ENCODE assay signal across 8 mouse cellular contexts in the genomic region with DNA sequence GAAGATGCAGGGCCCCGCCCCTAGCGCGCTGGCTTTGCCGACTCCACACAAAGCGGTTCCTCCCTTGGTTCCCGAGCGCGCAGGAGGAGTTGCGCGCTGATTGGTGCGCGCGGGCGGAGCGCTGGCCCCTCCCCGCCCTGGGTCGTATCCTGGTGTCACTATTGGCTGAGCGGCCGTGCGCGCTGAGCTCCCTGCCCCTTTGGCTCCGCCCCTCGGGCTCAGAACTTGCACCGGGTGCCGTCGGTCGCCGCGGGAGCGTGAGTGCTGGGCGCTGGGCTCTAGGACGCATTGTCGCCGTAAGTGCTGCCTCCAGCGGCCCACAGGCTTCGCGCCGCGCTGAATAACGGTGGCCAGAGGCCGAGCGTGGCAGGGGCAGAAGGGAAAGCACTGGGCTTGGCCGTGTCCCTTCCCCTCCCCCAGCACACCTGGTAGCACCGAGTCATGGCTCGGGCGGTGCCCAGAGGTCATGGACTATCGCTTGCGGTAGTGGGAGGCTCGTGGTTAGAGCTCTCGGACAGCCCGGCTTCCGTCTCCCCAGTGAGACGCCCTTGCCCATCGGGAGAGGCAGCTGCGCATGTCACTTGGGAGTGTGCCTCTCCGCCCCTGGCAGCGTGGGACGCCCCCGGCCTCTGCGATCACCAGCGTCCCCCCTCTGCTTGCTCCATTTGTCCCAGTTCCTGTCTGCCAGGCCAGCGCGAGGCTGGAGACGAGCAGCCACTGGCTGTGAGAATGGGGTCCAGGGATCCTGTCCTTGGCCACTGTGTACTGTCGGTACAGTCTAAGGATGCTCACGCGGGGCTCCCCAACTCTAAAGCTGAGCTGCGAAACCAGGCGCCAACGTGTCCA. TPM values are rescaled to one million over a fixed set of nuclear protein-coding genes. Genes with fewer than 3 reads are reported as not detected.
A peak's percentile ranks its signal among the peaks of the same experiment; 100 is the strongest.
DNase-seq lines count a peak whose midpoint lies in the region; ATAC-seq and TF ChIP-seq lines count a peak whose summit lies in the region.

A gene (plus strand): TSS at position 208 of the 846 bp plus-strand sequence.

- peak within 1 kb of the TSS; percentile 70 for H3K4me3 ChIP-seq in embryonic facial prominence, embryonic 13.5 days
- peak within 1 kb of the TSS; percentile 80 for H3K4me3 ChIP-seq in kidney, adult 2 months (ENCODE audit: insufficient read depth, low read depth, low read length)
- H3K4me3 ChIP-seq in limb, embryonic 12.5 days (replicated peaks) = peak within 1 kb of the TSS; percentile 68
- H3K4me3 ChIP-seq in midbrain, embryonic 15.5 days = peak within 1 kb of the TSS; percentile 91
- H3K4me3 ChIP-seq in spleen, adult 2 months (ENCODE audit: extremely low read depth, insufficient read depth, insufficient read length) = peak within 1 kb of the TSS; percentile 69

- ATAC-seq in embryonic facial prominence, embryonic 13.5 days (ENCODE audit: insufficient number of reproducible peaks, insufficient read depth, low FRiP score, low TSS enrichment, low read depth) = peak; percentile 97
- peak; percentile 97 for ATAC-seq in limb, embryonic 12.5 days (ENCODE audit: insufficient number of reproducible peaks, insufficient read depth, low FRiP score, low TSS enrichment, low read depth)
- ATAC-seq in midbrain, embryonic 15.5 days (replicated peaks) = peak; percentile 99

- H3K27ac ChIP-seq in embryonic facial prominence, embryonic 13.5 days = peak within 1 kb of the TSS; percentile 56
- no peak within 1 kb of the TSS for H3K27ac ChIP-seq in kidney, adult 2 months (ENCODE audit: insufficient read depth, low read depth, low read length)
- peak within 1 kb of the TSS; percentile 79; the same call in 1 of the 2 replicates for H3K27ac ChIP-seq in limb, embryonic 12.5 days
- H3K27ac ChIP-seq in midbrain, embryonic 15.5 days = peak within 1 kb of the TSS; percentile 77
- peak within 1 kb of the TSS; percentile 61 for H3K27ac ChIP-seq in spleen, adult 2 months (ENCODE audit: insufficient read depth, low read length)

- no peaks in the 10 kb centered on the region for H3K36me3 ChIP-seq in embryonic facial prominence, embryonic 13.5 days
- H3K36me3 ChIP-seq in kidney, adult 2 months (ENCODE audit: control insufficient read depth, insufficient read depth, low read length) = no peaks in the 10 kb centered on the region
- H3K36me3 ChIP-seq in limb, embryonic 12.5 days = no peaks in the 10 kb centered on the region
- H3K36me3 ChIP-seq in midbrain, embryonic 15.5 days (replicated peaks) = no peaks in the 10 kb centered on the region
- no peaks in the 10 kb centered on the region for H3K36me3 ChIP-seq in spleen, adult 2 months (ENCODE audit: control insufficient read depth, insufficient read depth, low read length)

- H3K27me3 ChIP-seq in embryonic facial prominence, embryonic 13.5 days = no peaks in the 10 kb centered on the region
- H3K27me3 ChIP-seq in kidney, adult 2 months (replicated peaks; ENCODE audit: control insufficient read depth, insufficient read depth, low read length) = no peaks in the 10 kb centered on the region
- no peaks in the 10 kb centered on the region for H3K27me3 ChIP-seq in limb, embryonic 12.5 days
- H3K27me3 ChIP-seq in midbrain, embryonic 15.5 days (replicated peaks) = no peaks in the 10 kb centered on the region
- H3K27me3 ChIP-seq in spleen, adult 2 months (ENCODE audit: control insufficient read depth, insufficient read depth, low read length) = no peaks in the 10 kb centered on the region

- H3K4me2 ChIP-seq in embryonic facial prominence, embryonic 13.5 days = peak within 1 kb of the TSS; percentile 98
- peak within 1 kb of the TSS; percentile 86 for H3K4me2 ChIP-seq in limb, embryonic 12.5 days
- H3K4me2 ChIP-seq in midbrain, embryonic 15.5 days = peak within 1 kb of the TSS; percentile 97

- no peak for TF ChIP-seq POLR2A in kidney, adult 2 months (IDR thresholded peaks at IDR 0.05; ENCODE audit: low read depth, low read length)
- peak; percentile 50; the same call in 1 of the 2 replicates for TF ChIP-seq POLR2A in spleen, adult 2 months (IDR thresholded peaks at IDR 0.05; ENCODE audit: low read depth, low read length)

- under 1% methylated on average over 70 of the region's 70 CpGs for WGBS in embryonic facial prominence, embryonic 13.5 days
- WGBS in kidney, adult 2 months = 2% methylated on average over 70 of the region's 70 CpGs
- under 1% methylated on average over 70 of the region's 70 CpGs for WGBS in limb, embryonic 12.5 days
- under 1% methylated on average over 70 of the region's 70 CpGs for WGBS in midbrain, embryonic 15.5 days
- under 1% methylated on average over 70 of the region's 70 CpGs for WGBS in spleen, adult 2 months

- no peak for TF ChIP-seq CTCF in kidney, adult 2 months (conservative IDR thresholded peaks at IDR 0.05; ENCODE audit: insufficient read depth, insufficient read length, low read depth, low read length)
- peak; percentile 6; the same call in 1 of the 2 replicates for TF ChIP-seq CTCF in spleen, adult 2 months (IDR thresholded peaks at IDR 0.05; ENCODE audit: extremely low read depth, insufficient read depth, insufficient read length, insufficient replicate concordance)

- peak; percentile 98 for DNase-seq in 3134 (ENCODE audit: extremely low read depth, insufficient read length, low spot score)
- peak; percentile 96 to 98 for DNase-seq in adrenal gland, postnatal 36 days
- peak; percentile 93 to 97 for DNase-seq in heart, adult 18-20 months
- DNase-seq in kidney, adult 2 months = peak; percentile 96
- peak; percentile 86 to 94 for DNase-seq in spleen, adult 2 months (ENCODE audit: low read depth in 1 of 2, low spot score in 2 of 2)

- peaks cover 12% of the 10 kb centered on the region for H3K4me1 ChIP-seq in embryonic facial prominence, embryonic 13.5 days
- H3K4me1 ChIP-seq in kidney, adult 2 months (ENCODE audit: control insufficient read depth, insufficient read depth, low read length) = no peaks in the 10 kb centered on the region
- peaks cover 19% of the 10 kb centered on the region for H3K4me1 ChIP-seq in limb, embryonic 12.5 days (replicated peaks)
- H3K4me1 ChIP-seq in midbrain, embryonic 15.5 days = peaks cover 23% of the 10 kb centered on the region
- peaks cover 5% of the 10 kb centered on the region; the same call in 1 of the 2 replicates for H3K4me1 ChIP-seq in spleen, adult 2 months (ENCODE audit: control insufficient read depth, insufficient read depth, insufficient read length)

- H3K9ac ChIP-seq in embryonic facial prominence, embryonic 13.5 days = peak within 1 kb of the TSS; percentile 75
- peak within 1 kb of the TSS; percentile 67 for H3K9ac ChIP-seq in limb, embryonic 12.5 days (replicated peaks)
- peak within 1 kb of the TSS; percentile 76 for H3K9ac ChIP-seq in midbrain, embryonic 15.5 days

- H3K9me3 ChIP-seq in embryonic facial prominence, embryonic 13.5 days = no peaks in the 10 kb centered on the region
- no peaks in the 10 kb centered on the region for H3K9me3 ChIP-seq in limb, embryonic 12.5 days
- no peaks in the 10 kb centered on the region for H3K9me3 ChIP-seq in midbrain, embryonic 15.5 days

RNA-seq across cellular contexts. Expression of the gene that starts here (rescaled TPM):
- 10 to 100 TPM; 15.1 to 24.4 TPM for total RNA-seq in adrenal gland, postnatal 36 days (2021)
- polyA plus RNA-seq in embryonic facial prominence, embryonic 13.5 days (2015; fragmentation: Nextera tagmentation; extraction: Ambion mirVana) = 10.2 and 12.4 TPM in 2 replicates
- 10 to 100 TPM; 32.8 to 39.8 TPM for total RNA-seq in heart, adult 18-20 months (2021)
- 4.0 and 4.6 TPM in 2 replicates for polyA plus RNA-seq in kidney, adult 2 months (2012; rRNA removed)
- polyA plus RNA-seq in limb, embryonic 12.5 days (2016; fragmentation: Nextera tagmentation; extraction: Ambion mirVana) = 11.3 and 11.6 TPM in 2 replicates
- 18.1 TPM in 2 replicates for polyA plus RNA-seq in midbrain, embryonic 15.5 days (2015; fragmentation: Nextera tagmentation; extraction: Ambion mirVana)
- 5.8 and 7.6 TPM in 2 replicates for polyA plus RNA-seq in spleen, adult 2 months (2012; rRNA removed)
